Mouse (Mus musculus): ENCODE data around the gene Scrn1. TPM values are rescaled to one million over a fixed set of nuclear protein-coding genes. Genes with fewer than 3 reads are reported as not detected.

Scrn1 gene
- total RNA-seq, 2 experiments from 2014 or later = not detected

DNA sequence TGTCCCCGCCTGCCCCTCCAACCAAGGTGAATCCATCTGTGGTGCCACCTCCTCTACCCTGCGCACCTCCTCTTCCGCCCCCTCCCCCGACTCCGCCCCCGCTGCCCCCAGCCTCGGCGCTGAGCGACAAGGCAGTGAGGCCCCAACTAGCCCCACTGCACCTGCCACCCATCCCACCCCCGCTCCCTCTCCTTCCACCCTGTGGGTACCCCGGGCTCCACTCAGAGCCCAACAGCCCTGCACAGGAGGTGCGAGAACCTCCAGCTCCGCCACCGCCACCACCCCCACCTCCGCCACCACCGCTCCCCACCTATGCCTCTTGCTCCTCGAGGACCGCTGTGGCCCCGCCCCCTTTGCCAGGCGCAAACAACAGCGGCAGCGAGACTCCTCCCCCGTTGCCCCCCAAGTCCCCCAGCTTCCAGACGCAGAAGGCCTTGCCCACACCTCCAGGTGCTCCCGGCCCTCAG is 80.8 kb downstream of the Scrn1 start:
- no peak for ATAC-seq (replicated peaks; ENCODE audit: low FRiP score, poor library complexity, severe bottlenecking)

DNA sequence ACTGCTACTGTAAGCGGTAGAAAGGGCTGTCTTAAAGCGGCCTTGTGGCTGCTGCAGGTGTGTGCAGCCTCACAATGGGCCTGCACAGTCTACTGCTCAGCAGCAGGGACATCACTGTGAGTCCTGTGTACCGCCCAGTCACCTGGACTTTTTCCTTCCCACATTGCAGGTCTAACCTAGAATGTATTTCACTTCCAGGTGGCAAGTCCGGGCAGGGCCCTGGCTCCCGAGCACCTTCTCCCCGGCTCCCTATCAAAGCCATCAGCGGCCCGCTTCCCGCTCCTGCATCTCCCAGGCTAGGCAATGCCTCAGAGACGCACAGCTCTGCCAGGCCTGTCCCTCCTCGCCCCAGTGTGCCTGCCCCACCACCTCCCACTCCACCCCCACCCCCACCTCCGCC is 81.3 kb downstream of the Scrn1 start:
- ATAC-seq (replicated peaks; ENCODE audit: low FRiP score, poor library complexity, severe bottlenecking) = no peak

DNA sequence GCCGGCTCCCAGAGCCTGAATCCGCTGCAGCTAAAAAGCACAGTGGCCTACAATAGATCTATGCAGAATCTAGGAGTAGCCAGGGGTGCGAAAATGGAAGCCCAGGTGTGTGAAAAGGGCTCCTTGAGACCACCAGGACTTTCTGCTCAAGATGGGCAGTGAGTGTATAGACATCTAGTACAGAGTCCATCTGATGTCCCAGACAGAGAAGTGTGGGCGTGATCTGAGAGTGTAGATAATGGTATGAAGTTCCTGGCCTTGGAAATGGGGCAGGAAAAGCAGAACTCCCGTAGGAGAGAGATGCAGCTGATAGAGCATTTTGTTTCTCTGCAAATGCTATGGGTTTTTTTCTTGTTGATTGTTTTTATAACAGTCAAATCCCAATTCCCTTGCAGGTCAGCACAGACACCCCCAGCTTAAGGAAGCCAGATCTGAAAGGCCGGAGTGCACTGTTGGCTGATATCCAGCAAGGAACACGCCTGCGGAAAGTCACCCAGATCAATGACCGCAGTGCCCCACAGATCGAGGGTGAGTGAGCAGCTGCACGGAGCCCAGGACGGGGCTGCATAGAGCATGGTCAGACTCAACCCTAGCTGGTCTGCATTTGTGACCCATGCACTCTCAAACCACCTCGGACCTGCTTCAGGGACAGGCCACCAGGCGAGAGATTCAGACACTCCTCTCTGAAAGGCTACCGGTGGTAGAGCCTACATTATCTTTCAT is 84.7 kb downstream of the Scrn1 start:
- no peak for ATAC-seq (replicated peaks; ENCODE audit: low FRiP score, poor library complexity, severe bottlenecking)

DNA sequence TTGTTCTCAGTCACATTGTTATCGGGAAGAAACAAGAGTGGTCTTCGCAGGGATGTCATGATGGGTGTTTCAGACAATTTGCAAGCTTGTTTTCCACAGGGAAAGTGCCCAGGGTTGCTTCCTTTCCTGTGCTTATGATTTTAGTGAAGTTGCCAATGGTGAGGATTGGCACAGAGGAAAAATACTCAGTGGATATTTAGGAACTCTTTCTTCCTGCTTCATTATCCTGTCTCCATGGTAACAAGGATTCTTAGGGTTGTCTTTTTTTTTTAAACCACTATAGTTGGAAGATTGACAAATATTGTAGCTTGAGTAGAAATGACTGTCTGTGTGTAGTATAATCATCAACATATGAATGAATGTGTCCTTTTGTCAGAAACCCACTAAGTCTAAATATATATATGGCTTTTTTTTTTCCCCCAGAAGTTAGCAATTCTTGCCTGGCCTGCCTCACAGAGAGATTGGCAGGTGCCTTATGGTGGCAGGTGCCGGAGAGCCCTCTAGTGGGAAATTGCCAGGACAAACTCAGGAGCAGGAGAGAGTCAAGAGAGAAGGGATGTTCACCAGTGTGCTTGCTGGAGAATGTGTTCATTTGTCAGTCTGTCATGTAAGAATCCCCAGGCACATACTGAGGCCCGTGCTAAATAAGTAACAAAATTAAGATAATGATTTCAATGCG is 87.5 kb downstream of the Scrn1 start:
- no peak for ATAC-seq (replicated peaks; ENCODE audit: low FRiP score, poor library complexity, severe bottlenecking)

DNA sequence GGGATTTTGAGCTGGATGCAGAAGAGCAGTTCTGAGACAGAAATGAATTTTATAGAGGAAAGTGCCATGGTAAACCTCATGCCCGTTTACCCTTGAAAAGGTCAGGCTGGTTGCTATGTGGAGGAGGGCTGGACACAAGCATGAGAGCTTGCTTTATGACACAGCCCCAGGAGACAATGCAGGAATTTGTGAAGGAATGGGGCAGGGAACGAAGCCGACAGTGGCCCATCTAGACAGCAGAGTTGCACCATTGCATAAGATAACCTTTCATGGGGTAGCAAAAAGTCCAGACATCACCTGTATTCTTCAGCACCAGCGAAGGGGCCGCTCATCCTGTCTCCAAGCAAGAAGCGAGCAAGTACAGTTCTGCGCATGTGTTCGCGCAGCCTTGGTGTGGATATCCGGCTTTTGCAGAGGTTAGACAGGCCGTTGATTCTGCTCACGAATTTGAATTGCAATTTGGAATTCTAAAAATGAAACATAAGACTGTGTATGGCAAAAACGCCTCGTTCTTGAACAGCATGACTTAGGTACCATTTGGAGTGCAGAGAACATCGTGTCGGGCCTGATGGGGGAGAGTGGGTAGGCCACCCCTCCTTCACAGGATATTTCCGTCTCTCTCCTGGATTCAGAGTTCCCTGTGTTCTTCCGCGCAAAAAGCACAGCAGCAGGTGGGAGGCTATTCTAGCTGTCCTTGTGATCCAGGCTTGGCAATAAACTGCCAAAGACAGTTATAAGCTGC is 90.2 kb downstream of the Scrn1 start:
- no peak for ATAC-seq (replicated peaks; ENCODE audit: low FRiP score, poor library complexity, severe bottlenecking)

DNA sequence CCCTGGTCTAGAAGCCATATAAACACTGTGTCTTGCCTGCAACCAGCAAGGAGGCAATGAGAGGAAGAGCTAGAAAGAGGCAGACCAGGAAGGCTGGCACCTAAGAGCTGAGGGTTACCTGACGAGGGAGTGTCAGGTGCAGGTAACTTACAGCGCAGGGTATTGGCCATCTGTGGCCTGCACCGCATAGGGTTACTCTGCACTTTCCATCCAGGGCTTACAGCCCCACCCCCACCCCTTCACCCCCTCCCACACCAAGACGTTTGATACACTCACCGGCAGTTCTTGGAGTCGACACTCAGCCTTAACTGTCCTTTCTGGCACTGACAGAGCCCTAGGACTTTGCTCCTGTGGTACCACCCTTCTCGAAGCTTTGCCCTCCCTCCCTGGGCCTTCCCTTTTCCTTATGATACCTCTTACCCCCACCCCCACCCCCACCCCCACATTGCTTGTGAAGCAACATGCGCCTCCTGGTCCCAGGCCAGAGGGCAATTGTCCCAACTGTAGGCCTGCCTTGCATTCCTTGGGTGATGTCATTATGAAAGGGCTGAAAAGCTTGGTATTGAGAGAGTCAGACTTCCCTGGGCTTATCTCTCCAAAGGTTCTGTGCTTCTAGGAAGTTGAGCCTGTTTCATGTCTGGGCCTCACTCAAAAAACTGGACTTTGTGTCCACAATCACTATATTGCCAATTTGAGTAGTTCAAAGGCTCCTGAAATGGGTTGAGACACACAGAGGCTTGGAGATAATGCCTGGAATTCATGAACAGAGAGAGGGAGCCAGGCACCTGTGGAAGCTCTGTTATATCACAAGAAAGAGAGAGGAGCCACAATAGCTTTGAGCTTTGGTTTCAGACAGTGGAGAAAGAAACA is 93.2 kb downstream of the Scrn1 start:
- no peak for ATAC-seq (replicated peaks; ENCODE audit: low FRiP score, poor library complexity, severe bottlenecking)

DNA sequence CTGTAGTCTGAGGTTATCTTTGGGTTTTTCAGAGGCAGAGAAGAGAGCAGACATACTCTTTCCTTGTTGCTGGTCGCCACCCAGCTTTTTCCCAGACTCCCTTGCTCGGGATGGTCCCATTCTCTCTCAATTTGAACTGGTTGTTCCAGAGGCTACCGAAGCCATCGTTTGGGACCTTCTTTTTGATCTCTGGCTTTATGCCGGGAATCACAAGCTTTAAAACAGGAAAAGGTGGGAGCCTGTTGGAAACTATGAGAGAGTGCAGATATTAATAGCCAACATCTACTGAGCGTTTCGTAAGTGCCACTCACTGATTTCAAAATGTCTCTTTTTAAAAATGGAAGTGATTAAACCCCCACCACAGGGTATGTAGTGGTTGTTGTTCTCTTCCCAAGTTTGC is 94.4 kb downstream of the Scrn1 start:
- no peak for ATAC-seq (replicated peaks; ENCODE audit: low FRiP score, poor library complexity, severe bottlenecking)

DNA sequence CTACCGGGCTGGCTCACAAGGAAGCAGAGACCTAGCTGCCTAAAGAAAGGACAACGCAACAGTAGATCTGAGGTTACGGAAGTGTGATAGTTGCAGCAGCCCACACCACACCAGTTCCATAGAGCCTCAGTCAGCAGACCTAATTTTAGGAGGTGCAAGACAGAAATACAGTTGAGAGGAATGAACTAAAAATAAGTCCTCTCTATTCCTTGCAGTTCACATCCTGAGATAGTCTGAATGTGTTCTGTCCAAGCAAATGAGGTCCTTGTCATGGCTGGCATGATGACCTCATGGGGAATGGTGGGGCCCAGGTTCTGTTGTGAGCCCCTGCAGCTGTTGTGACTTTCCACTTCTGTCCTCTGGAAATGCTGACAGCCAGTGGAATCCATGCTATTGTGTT is 98.9 kb downstream of the Scrn1 start:
- ATAC-seq (replicated peaks; ENCODE audit: low FRiP score, poor library complexity, severe bottlenecking) = no peak

DNA sequence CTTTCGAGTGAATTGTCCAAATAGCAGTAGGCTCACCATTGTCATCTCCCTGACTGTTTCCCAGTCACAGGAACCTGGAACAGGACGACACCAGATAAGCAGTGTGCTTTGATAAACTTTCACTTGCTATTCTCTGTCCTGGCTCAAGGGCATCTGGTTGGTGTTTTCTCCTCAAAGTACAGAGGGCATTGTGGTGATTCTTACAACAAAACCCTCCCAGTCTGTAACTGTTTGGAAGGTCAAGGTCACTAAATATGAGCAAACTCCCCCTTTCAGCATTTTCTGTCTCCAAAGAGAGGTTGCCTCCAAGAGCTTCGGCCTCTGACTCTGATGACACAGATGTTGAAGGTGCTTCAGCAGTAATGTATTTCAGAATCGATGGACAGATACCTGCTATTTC is 101.4 kb downstream of the Scrn1 start:
- ATAC-seq (replicated peaks; ENCODE audit: low FRiP score, poor library complexity, severe bottlenecking) = no peak

DNA sequence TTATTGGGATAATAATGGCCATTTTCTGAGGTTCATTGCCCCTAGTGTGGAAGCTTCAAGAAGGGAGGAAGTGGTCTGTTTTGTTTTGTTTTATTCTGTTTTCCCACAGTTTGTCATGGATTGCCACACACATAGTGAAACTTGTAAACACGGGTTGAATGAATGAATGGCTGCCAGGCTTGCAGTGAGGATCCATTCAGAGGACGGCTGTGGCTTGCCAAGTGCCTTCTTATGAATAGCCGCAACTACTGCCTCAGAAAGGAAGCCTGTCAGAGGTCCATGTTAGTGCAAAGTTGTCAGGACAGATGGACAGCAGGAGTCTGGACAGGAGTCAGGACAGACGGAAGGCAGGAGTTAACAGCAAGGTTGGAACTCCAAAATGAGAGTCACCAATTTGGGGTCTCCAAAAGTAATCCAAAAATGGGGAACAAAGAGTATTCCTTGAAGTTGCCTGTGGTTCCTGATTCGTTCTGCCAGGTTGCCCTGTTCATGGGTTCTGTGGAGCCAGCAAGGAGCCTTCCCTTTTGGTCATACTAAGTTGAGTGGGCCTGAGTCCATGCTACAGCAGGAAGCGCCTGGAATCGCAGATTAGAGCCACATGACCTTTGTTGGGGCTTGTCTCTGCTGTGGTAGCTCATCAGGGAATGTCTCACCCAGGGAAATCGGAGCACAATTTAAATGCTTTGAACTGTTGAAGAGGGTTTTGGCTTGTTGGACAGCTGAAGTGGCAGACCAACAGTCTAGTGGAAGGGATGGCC is 102.4 kb downstream of the Scrn1 start:
- ATAC-seq (replicated peaks; ENCODE audit: low FRiP score, poor library complexity, severe bottlenecking) = no peak

DNA sequence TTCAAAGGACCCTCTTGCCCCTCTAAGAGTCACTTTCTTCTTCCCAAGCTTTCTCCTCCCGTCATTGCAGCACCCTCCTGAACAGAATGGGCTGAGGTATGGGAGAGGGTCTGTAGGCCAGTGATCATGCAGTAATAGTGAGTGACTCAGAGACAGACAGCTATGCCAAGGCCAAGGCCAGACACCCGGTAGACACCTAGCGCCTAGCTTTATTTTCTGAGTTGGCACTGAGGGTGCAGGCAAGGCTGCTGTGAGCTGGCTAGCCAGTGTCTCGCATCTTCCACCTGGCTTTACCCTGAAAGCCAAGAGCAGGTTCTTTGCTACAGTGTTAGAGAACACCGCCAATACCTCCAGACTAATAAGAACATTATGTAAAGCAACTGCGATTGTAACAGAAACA is 103.5 kb downstream of the Scrn1 start:
- no peak for ATAC-seq (replicated peaks; ENCODE audit: low FRiP score, poor library complexity, severe bottlenecking)

DNA sequence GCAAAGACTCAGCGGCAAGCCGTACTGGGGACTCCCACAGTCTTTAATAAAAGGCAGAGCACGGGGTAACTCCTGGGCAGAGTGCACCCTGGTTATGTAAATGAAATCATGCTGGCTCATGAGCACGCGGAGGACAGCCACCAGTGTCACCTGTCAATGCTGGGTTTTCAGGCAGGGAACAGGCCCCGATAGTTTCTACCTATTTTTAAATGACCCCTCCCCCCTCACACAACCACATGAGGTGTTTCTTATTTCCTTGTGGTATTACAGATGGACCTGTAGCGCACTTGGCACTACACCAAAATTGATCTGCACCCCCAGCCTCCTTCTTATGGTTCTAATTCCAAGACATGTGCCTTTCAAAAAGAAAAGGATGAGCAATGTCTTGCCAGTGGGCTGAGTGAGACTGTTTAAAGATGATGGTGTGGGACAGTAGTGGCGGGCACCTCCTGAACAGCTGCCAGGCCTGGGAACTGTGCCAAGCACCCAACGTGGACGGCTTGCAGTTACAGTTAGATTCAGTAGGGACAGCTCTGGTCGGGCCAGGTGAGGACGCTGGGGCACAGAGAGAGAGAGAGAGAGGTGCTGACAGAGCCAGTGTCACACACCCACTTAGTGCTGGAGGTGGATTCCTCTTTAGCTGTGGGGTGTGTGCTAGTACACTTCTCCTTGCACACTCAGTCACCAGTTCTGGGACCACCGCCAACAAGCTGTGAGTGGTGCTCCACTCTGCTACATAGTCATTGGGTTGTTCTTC is 105.2 kb downstream of the Scrn1 start:
- ATAC-seq (replicated peaks; ENCODE audit: low FRiP score, poor library complexity, severe bottlenecking) = no peak

DNA sequence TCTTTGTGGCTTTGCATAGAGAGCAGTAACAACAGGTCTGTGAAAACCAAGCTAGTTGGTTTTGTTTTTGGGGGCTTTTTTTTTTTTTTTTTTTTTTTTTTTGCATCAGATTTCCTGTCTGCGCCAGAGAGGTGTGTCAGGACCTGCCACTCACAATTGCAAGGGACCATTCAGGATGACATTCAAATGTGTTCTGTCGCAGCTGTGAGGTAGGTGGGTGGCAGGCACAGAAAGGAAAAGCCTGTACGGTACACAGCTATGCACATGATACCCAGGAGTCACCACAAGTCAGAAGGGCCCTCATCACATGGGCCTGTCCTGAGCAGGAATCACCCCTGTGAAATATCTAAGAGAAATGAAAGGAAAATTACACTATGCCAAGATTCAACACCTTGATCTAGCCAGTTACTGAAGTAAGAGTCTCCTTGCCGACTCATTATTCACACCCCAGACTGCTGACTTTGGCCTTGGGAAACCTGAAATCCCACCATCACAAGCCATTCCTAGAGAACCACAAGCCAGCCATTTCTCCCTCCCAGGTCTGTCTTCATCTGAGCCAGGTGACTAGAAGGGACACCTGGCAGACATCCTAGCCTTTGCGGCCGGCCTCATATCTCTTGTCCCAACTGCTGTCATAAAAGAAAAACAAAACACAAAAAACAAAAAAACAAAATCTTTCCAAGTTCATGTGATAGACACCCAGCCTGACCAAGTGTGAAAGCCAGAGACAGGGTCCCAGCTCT is 105.9 kb downstream of the Scrn1 start:
- ATAC-seq (replicated peaks; ENCODE audit: low FRiP score, poor library complexity, severe bottlenecking) = no peak

DNA sequence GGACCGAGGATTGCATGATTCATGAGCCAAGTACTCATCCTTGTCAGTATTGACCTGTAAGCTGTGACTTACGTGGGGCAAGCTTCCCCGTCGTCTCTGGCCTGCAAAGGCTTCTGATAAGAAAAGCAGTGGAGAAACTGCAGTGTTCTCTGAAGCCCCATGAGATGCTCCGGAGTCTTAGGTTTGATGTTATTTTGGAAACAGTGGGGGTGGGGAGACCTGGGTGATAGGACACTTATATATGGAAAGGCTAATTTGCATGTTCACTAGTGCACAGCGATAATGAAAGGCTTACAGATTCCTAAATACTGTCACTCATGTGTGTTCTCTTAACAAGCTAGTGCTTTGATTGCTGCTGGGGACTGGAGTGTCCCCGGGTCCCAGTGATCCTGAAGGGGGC is 106.6 kb downstream of the Scrn1 start:
- no peak for ATAC-seq (replicated peaks; ENCODE audit: low FRiP score, poor library complexity, severe bottlenecking)
